Mouse (Mus musculus) kidney, adult 9 months (tissue): ENCODE results near the gene Sorcs3.
A peak's percentile ranks its signal among the peaks of the same experiment; 100 is the strongest.

ENCODE experiments used
- DNase-seq: peaks from one replicate; pipeline ENCODE4 v3.0.0; 2022

The Sorcs3 gene

DNA sequence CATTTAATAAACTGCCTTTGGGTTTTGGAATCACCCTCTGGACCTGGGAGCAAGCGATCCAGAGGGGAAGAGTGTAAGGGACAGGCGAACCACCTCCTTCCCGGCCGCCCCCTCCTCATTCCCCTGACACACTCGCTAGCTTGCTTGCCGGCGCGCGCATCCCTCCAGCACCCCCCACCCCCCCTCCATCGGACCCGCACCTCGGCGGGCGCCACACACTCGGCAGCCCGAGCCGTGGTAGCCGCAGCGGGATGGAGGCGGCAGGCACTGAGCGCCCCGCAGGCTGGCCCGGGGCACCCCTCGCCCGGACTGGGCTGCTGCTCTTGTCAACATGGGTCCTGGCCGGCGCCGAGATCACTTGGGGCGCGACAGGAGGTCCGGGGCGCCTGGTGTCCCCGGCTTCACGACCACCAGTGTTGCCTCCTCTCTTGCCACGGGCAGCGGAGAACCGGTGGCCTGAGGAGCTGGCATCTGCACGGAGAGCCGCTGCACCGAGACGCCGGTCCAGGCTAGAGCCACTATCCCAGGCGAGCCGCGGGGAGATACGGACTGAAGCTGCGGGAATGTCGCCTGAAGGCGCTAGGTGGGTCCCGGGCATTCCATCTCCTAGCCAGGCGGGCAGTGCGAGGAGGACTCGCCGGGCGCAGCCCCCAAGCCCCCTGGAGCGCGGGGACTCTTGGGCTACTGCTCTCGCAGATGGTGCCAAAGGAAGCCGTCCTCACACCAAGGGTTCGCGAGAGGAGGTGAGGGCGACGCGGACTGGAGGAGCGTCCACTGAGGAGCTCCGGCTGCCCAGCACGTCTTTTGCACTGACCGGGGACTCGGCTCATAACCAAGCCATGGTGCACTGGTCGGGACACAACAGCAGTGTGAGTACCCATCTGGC lies at the start of gene Sorcs3:
Gene Sorcs3, plus strand, starts transcription at position 97 of the 886 bp plus-strand sequence.
- no peak for DNase-seq

- peak; percentile 10 for DNase-seq
These were observed 40.5 kb upstream of the Sorcs3 start for GRCm38 (mm10) chr19:48165341-48165740.

DNA sequence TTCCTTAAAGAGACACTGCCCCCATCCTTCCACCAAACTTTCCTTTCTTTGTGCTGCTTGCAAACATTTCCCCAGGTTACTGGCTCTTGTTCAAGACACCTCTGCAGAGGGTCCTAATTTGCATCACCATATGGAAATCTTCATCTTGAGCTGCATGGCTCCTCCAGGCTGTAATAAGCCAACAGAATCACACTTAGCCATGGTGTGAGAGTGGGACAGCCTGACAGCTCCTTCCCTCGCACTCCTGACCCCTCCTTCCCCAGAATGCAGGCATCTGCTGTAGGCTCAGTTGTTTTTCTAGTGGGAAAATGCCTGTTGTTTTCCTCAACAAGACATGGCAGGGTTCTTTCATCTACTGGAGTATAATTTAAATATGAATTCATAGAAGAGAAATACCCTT lies 38.7 kb upstream of the Sorcs3 start:
- DNase-seq: no peak

DNA sequence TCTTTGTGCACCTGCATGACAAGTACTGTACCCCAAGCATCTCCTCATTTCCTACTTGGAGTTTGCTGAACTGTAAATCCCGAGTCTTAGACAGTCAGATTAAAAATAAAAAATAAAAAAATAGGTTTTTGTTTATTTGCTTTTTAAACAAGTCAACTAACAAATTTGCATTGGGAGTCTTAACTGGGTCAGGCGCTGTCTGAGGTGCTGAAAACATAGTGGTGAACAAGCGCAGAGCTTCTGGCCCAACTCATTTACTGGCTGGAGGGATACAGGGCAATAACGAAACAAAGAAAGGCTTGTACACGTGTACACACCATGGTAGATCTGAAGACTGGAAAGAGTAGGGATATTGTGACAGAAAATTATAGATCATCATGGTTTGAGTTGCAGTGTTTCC lies 37.5 kb upstream of the Sorcs3 start:
- DNase-seq: no peak

- DNase-seq: peak; percentile 20
These were observed 31.1 kb upstream of the Sorcs3 start for GRCm38 (mm10) chr19:48174717-48175116.

GRCm38 (mm10) chr19:48203928-48204470 lies 1.8 kb upstream of the Sorcs3 start:
- DNase-seq: peak; percentile 18

DNA sequence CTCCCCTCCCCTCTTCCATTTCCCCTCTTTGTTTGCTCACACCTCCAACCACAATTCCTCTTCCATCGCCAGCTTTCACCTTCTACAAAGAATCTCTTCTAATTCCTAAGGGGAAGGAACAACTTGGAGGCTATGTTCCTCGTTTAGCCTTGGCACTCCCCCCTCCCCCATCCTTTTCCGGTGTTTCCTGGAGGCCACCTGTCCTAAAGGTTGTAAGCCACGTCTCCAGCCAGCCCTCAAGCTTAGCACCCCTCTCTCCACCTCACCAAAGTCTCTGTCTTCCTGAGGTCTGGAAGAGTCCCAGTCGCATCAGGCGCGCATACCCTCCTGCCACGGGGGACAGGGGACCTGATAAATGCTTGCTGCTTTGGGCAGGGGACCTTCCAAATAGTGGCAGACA lies 1.3 kb upstream of the Sorcs3 start:
- no peak for DNase-seq

GRCm38 (mm10) chr19:48204892-48205761 lies 698 bp upstream of the Sorcs3 start:
- no peak for DNase-seq

DNA sequence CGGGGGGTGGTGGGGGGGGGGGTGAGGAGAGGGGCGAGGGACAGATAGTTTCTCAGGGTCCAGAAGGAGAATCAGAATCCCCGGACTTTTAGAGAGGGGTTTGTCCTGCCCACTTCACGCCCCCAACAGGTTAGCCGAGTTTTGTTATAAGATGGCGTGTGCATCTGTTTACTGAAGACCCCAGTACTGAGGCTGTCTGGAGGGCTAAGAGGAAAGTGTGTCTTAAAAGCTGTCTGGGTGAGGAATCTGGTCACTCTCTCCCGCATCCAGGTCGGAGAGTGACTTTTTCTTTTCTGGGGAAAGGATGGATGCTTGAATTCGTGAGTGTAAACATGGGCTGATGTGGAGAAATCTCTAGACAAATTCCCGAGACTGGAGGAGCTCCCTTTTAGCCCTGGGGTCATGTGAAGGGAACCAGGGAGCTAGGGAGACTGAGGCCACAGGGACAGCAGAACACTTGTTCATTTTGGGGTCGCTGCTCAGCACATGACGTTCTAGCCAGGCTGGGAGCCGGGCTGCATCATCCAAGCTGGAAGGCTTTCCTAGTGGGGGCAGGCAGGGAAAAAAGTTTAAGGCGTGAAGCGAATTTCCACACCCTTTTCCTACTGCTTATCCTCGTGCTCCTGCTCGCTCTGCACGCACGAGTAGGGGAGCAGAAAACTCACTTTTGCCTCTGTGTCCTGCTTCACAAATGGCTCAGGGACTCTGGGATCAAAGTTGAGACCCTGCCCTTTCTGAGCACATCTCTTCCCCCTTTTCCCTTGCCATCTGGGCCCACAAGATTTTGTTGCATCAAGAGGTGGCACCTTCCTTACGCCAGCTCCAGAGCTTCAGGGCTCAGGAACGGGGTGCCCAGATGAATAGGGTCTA lies 1.3 kb downstream of the Sorcs3 start:
- no peak for DNase-seq

DNA sequence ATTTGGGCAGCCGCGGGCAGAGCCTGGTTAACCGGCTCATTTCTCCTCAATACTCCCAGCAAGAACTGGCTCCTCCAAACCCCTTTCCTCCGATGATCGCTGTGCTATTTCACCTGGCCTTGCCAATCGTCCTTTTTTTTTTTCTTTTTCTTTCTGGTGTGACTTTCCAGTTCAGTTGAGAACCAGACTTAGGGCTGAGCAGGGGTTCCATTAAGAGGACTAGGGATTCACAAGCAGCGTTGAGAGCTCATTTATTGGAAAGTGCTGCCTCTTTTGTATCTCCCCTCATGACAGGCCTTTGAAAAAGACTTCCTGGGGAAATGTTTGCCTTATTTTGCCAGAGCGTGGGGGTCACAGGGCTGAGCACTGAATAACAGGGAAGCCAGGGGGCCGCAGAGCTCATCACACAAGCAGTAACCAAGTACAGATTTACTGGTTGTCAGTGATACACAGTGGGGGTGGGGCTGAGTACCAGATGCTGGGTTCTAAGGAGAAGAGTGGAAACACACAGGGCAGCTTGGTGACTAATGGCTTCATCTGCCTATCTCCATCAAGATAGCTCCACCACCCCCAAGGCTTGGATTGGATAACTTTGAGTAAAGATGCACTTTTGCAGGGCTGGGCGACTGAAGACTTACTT lies 2.0 kb downstream of the Sorcs3 start:
- DNase-seq: no peak

DNA sequence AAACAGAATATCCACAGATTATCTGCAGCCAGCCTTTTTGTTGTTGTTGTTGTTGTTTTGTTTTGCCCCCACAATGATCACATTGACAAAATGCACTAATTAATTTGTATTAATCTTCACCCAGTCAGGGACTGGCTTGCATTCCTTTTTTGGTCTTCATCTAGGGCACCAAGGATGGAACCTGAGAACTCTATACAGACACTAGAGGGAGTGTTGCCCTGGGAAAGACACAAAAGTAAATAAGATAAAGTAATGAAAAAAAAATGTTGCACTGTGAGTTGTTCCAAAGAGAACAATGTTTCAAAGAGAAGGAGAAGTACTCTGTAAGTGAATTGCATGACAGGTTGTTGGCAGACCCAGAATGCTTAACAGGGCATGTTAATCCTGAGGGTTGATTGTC lies 9.6 kb downstream of the Sorcs3 start:
- DNase-seq: no peak

DNA sequence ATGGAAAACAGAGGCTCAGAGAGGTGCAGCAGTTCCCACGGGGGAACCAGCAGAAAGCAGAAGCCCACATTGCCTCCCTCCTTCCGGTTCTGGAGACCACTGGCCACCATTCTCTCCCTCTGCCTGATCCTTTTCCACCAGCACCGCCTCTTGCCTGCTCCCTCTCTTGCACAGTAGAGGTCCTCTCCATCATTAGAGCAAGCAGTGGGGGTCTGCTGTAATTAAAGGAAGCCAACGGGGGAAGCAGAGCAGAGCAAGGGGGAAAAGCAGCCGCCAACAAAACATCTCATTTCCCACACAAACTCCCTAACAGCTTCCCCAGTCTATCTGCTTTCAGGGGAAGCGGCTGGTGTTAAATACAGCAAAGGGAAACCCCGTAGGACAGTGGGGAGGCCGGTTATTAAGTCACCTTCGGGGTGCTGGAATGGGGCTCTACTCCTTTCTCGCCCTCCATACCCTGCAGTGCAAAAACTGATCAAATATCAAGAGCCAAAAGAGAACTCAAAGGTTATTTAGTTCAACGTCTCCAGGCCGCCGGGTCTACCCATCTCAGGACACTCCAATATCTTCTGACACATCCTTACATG lies 32.1 kb downstream of the Sorcs3 start:
- DNase-seq: no peak

GRCm38 (mm10) chr19:48238391-48238790 lies 32.6 kb downstream of the Sorcs3 start:
- no peak for DNase-seq

DNA sequence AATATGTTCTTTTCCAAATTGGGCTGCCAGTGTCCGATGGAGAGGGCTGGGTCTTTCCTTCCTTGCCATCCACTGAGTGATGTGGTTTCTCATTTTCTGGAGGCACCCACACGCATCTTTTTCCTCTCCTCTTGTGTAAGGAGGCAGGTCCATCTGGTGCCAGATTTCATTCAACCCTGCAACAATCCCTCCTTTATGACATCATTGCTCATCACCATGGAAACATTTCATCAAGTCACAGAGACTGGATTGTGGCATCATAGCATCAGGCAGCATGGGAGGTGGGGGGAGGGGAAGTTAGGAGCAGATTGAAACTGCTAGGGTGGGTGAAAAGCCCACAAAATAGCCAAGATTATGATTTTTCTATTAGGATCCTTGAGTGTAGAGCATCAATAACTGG lies 35.1 kb downstream of the Sorcs3 start:
- no peak for DNase-seq

- DNase-seq: no peak
These were observed 38.2 kb downstream of the Sorcs3 start for GRCm38 (mm10) chr19:48244036-48244435.

- no peak for DNase-seq
These were observed 53.4 kb downstream of the Sorcs3 start for GRCm38 (mm10) chr19:48259223-48259622.

DNA sequence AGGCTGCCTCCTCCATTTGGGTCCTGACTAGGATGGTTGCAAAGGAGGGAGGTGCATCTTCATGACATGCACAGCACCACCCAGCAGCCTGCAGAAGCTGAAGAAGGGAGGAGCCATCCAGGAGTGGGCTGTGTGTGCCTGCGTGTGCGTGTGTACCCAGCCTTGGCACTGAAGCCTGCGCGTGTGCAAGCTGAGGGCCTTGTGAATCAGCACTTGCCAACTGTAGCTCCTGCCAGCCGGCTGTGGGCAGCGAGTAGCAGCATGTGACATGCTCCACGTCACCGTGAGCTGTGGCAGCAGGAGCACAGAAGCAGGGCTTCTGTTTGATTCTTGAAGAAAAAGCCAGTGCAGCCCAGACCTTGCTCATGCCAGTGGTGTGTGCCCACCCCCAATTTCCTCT lies 54.8 kb downstream of the Sorcs3 start:
- DNase-seq: no peak

GRCm38 (mm10) chr19:48263750-48264149 lies 57.9 kb downstream of the Sorcs3 start:
- DNase-seq: no peak

GRCm38 (mm10) chr19:48280273-48280672 lies 74.4 kb downstream of the Sorcs3 start:
- no peak for DNase-seq

GRCm38 (mm10) chr19:48282250-48282649 lies 76.4 kb downstream of the Sorcs3 start:
- DNase-seq: no peak

- DNase-seq: no peak
These were observed 77.4 kb downstream of the Sorcs3 start for GRCm38 (mm10) chr19:48283217-48283616.
